In genomic region chr17:74526117-74526516, GRCm38 (mm10) we compare ENCODE assay signal across 16 mouse cellular contexts.
"Had no signal": no experiment of that assay in that cellular context is flagged by ENCODE, and none has a peak within 500 bp of the region (broad histone marks: within the 10 kb centered on the region; RNA-seq: fewer than 3 reads in every experiment).

No protein-coding gene starts in this region.

- ATAC-seq: intestine, embryonic 16.5 days; midbrain, embryonic 13.5 days; midbrain, embryonic 16.5 days had no signal

- H3K36me3 ChIP-seq: limb, embryonic 10.5 days; limb, embryonic 13.5 days; liver, embryonic 15.5 days; midbrain, embryonic 10.5 days; midbrain, embryonic 13.5 days had no signal

- DNase-seq: kidney, adult 18-20 months; kidney, adult 9 months; kidney, postnatal 14 days; kidney, postnatal 4 days; liver; lung, adult 2 months; lung, postnatal 14 days; thymus, adult 2 months had no signal

- H3K9ac ChIP-seq: limb, embryonic 13.5 days; liver, embryonic 15.5 days; midbrain, embryonic 13.5 days had no signal

- H3K27me3 ChIP-seq: limb, embryonic 13.5 days; liver, embryonic 15.5 days; megakaryocyte, embryonic 14.5 days; midbrain, embryonic 13.5 days had no signal

- H3K4me3 ChIP-seq: limb, embryonic 13.5 days; midbrain, embryonic 10.5 days; midbrain, embryonic 13.5 days had no signal

- H3K9me3 ChIP-seq: limb, embryonic 10.5 days; limb, embryonic 13.5 days; liver, embryonic 15.5 days; midbrain, embryonic 13.5 days had no signal

- H3K27ac ChIP-seq: limb, embryonic 10.5 days; limb, embryonic 13.5 days; midbrain, embryonic 10.5 days; midbrain, embryonic 13.5 days had no signal
